Mouse (Mus musculus) activated CD4-positive, CD25-positive, alpha-beta regulatory T cell, adult 4 months (primary cell): Measurements from ENCODE around the gene Gm20831. TPM values are rescaled to one million over a fixed set of nuclear protein-coding genes. Genes with fewer than 3 reads are reported as not detected.
"Not testable (repeated sequence)": the region's sequence is repeated elsewhere in the genome, so short reads cannot be mapped to it uniquely, and the experiment has no call there.

Experiments used
- ATAC-seq: one replicate; pipeline ENCODE4 v1.8.0; 2017
- polyA plus RNA-seq, 2 experiments: library from polyadenylated mRNA; unstranded; fragments of 100-300 nt; shearing (Covaris generic); gene quantifications; one replicate each; pipeline ENCODE4 v1.2.1; 2017

The Gm20831 gene
- not detected for polyA plus RNA-seq

DNA sequence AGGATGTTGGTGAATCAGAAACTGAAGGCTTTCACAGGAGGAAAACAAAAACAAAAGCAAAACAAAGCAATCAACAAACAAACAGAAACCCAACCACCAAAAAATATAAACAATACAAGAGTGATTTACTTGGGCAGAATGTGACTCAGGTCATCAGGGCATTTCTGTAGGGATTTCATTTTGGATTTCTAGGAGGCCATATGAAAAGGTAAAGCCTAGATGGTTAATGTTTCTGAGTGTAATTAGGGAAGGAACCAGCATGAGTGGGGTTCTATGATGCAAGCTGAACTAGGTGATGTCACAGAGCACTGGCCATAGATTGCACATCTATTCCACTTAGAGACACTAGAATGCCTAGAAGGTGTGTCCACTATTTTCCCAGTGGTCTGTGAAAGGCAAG, at the start of gene Gm20831, which contains the start of gene Gm20772:
TSS of gene Gm20831 (plus strand) at position 301 of the 400 bp plus-strand sequence.
TSS of gene Gm20772 (plus strand) at position 301 of the 400 bp plus-strand sequence.
- not testable (repeated sequence) for ATAC-seq

DNA sequence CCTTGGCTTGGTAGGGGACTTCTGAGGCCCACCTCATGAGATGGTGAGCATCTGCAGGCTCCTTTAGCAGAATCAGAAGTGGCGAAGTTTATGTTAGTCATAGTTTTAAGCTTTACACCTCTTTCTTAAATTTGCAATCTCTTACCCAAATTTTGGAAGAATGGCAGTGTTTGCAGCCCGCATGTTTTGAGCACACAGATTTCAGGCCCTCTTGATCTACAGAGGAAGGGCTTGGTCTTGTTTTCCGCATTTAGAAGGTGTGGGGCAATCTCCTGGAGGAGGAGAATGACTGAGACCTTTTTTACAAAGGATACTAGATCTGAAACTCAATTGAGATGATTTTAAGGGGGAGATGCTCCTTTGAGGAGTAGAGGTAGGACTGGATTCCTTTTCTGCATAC, 28.4 kb upstream of the Gm20831 start, which contains the start of gene Gm21904:
TSS of gene Gm21904 (minus strand) at position 101 of the 400 bp plus-strand sequence.
- ATAC-seq: not testable (repeated sequence)

DNA sequence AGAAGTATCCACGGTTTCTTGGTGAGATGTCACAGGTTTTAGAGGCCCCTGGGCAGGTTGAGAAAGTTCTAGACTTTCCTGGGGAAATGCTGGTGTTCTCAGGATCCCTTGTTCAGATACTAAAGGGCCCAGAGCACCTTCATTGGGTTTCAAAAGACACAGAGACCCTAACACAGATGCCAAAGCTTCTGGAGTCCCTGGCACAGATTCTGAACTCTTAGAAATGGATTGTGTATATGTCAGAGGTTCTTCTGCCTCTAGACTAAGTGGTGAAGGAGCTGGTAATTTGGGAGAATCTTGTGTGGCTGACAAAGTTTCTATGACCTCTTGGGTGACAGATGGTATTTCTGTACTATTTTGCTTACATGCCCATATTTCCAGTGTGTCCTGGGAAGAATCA, 62.7 kb downstream of the Gm20831 start, which contains the start of gene Srsy:
TSS of gene Srsy (minus strand) at position 101 of the 400 bp plus-strand sequence.
- not testable (repeated sequence) for ATAC-seq

Other genes with a start within 250 kb of the Gm20831 start
- not detected for gene Gm21904, start 28.5 kb upstream of the Gm20831 start, polyA plus RNA-seq
- gene Gm20772, start within 50 bp of the Gm20831 start, polyA plus RNA-seq: not detected
- gene Srsy, start 62.6 kb downstream of the Gm20831 start, polyA plus RNA-seq: not detected
- not detected for gene Gm21764, start 187.1 kb downstream of the Gm20831 start, polyA plus RNA-seq
- gene Ssty1, start 214.4 kb downstream of the Gm20831 start, polyA plus RNA-seq: not detected